Mouse (Mus musculus): Measurements from ENCODE around the gene Ccz1.

Gene Ccz1

GRCm38 (mm10) chr5:143974931-143975630 is 39.6 kb downstream of the Ccz1 start:
- no peaks in the 10 kb centered on the region for H3K9me3 ChIP-seq (ENCODE audit: low read length)
- TF ChIP-seq CTCF (conservative IDR thresholded peaks at IDR 0.05; ENCODE audit: low read length) (peak; percentile 87), POU5F1 (IDR thresholded peaks at IDR 0.05; ENCODE audit: borderline replicate concordance, low read length) (no peak)
- H3K4me1 ChIP-seq (replicated peaks; ENCODE audit: low read depth, low read length): peaks cover 15% of the 10 kb centered on the region
- no peaks in the 10 kb centered on the region for H3K27me3 ChIP-seq (ENCODE audit: insufficient read depth, low read length)
- H3K36me3 ChIP-seq (ENCODE audit: insufficient read depth, low read length): no peaks in the 10 kb centered on the region
- H3K4me3 ChIP-seq (replicated peaks; ENCODE audit: low read length): no peak overlapping the region

GRCm38 (mm10) chr5:143972628-143973027 is 42.0 kb downstream of the Ccz1 start:
- H3K36me3 ChIP-seq (ENCODE audit: insufficient read depth, low read length): no peaks in the 10 kb centered on the region
- peaks cover under 1% of the 10 kb centered on the region for H3K9me3 ChIP-seq (ENCODE audit: low read length)
- H3K4me3 ChIP-seq (replicated peaks; ENCODE audit: low read length): no peak overlapping the region
- H3K27me3 ChIP-seq (ENCODE audit: insufficient read depth, low read length): no peaks in the 10 kb centered on the region
- peaks cover 12% of the 10 kb centered on the region for H3K4me1 ChIP-seq (replicated peaks; ENCODE audit: low read depth, low read length)
- TF ChIP-seq CTCF (conservative IDR thresholded peaks at IDR 0.05; ENCODE audit: low read length) (no peak), NANOG (IDR thresholded peaks at IDR 0.05; ENCODE audit: borderline replicate concordance, low read length) (no peak)

GRCm38 (mm10) chr5:143966671-143967070 is 48.0 kb downstream of the Ccz1 start:
- Histone ChIP-seq H3K27me3 (ENCODE audit: insufficient read depth, low read length) (no peaks in the 10 kb centered on the region), H3K4me1 (replicated peaks; ENCODE audit: low read depth, low read length) (no peaks in the 10 kb centered on the region), H3K9me3 (ENCODE audit: low read length) (peaks cover 13% of the 10 kb centered on the region), H3K4me3 (replicated peaks; ENCODE audit: low read length) (no peak overlapping the region), H3K36me3 (ENCODE audit: insufficient read depth, low read length) (no peaks in the 10 kb centered on the region)
- no peak for TF ChIP-seq POU5F1 (IDR thresholded peaks at IDR 0.05; ENCODE audit: borderline replicate concordance, low read length)
- TF ChIP-seq CTCF (conservative IDR thresholded peaks at IDR 0.05; ENCODE audit: low read length): no peak
- no peak for TF ChIP-seq NANOG (IDR thresholded peaks at IDR 0.05; ENCODE audit: borderline replicate concordance, low read length)

DNA sequence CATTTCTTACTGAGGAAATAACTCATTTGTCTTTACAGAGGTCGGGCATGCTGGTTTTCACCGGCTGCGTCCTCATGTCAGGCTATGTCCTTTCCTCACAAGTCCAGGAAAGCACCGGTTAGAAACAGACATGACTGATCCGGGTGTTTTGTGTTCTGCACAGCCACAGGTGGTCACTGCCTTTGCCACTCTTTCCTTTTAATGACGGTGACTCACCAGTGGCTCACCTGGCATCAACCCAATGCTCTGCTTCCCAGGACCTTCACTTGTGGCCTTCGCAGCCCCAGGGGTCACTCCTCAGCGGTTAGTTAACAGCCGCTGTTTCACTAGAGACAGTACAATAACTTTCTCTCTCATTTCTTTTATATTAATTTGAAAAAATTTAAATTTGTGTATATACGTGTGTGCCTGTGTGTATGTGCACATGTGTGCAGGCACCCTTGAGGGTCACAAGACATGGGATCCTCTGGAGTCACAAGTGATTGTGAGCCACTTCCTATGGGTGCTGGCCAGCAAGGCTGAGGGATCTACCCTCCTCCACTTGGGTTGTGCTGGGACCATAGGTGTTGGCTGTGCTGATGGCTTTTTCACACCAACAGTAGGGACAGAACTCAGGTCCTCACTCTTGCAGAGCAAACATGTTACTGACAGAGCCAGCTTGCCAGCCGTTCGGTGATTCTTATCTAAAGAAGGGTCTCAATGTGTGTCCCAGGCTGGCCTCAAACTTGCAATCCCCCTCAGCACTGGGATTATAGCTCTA is 48.9 kb downstream of the Ccz1 start:
- no peaks in the 10 kb centered on the region for H3K36me3 ChIP-seq (ENCODE audit: insufficient read depth, low read length)
- TF ChIP-seq POU5F1 (IDR thresholded peaks at IDR 0.05; ENCODE audit: borderline replicate concordance, low read length): no peak
- no peak overlapping the region for H3K4me3 ChIP-seq (replicated peaks; ENCODE audit: low read length)
- peaks cover 13% of the 10 kb centered on the region for H3K9me3 ChIP-seq (ENCODE audit: low read length)
- H3K27me3 ChIP-seq (ENCODE audit: insufficient read depth, low read length): no peaks in the 10 kb centered on the region
- H3K4me1 ChIP-seq (replicated peaks; ENCODE audit: low read depth, low read length): no peaks in the 10 kb centered on the region

DNA sequence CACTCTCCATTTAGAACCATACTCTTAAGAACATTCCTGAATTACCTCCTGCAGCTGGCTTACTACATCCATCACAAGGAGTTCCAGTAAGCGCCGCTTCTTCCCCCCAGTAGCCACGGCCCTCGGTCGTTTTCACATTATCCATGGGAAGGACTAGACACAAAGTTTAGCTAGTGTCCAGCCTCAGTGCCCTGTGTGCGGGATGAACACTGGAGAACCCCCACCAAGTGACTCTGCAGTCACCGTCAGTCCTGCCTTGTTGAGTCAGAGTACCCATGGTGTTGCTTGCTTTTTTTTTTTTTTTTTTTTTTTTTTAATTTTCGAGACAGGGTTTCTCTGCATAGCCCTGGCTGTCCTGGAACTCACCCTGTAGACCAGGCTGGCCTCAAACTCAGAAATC is 53.5 kb downstream of the Ccz1 start:
- Histone ChIP-seq H3K4me1 (replicated peaks; ENCODE audit: low read depth, low read length) (peaks cover 4% of the 10 kb centered on the region; the same call in 1 of the 2 replicates), H3K36me3 (ENCODE audit: insufficient read depth, low read length) (no peaks in the 10 kb centered on the region), H3K4me3 (replicated peaks; ENCODE audit: low read length) (no peak overlapping the region), H3K9me3 (ENCODE audit: low read length) (peaks cover 9% of the 10 kb centered on the region; the same call in 1 of the 2 replicates), H3K27me3 (ENCODE audit: insufficient read depth, low read length) (no peaks in the 10 kb centered on the region)
- TF ChIP-seq CTCF (conservative IDR thresholded peaks at IDR 0.05; ENCODE audit: low read length) (no peak), POU5F1 (IDR thresholded peaks at IDR 0.05; ENCODE audit: borderline replicate concordance, low read length) (no peak), NANOG (IDR thresholded peaks at IDR 0.05; ENCODE audit: borderline replicate concordance, low read length) (no peak)

DNA sequence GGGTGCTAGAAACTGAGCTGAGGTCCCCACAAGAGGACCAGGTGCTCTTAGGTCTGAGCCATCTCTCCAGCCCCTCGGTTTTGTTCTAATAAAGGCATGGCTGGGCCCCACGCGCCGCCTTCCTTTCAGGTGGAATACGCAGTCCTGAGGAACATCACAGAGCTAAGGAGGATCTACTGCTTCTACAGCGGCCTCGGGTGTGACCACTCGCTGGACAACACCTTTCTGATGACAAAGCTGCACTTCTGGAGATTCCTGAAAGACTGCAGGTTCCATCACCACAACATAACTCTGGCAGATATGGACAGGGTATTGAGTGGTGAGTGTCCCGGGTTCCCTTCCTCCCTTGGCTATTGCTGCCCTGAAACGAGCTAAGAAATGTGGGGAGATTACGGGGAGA is 55.1 kb downstream of the Ccz1 start:
- H3K4me3 ChIP-seq (replicated peaks; ENCODE audit: low read length): no peak overlapping the region
- H3K27me3 ChIP-seq (ENCODE audit: insufficient read depth, low read length): no peaks in the 10 kb centered on the region
- peaks cover 19% of the 10 kb centered on the region for H3K9me3 ChIP-seq (ENCODE audit: low read length)
- H3K4me1 ChIP-seq (replicated peaks; ENCODE audit: low read depth, low read length): peaks cover 4% of the 10 kb centered on the region; the same call in 1 of the 2 replicates
- H3K36me3 ChIP-seq (ENCODE audit: insufficient read depth, low read length): no peaks in the 10 kb centered on the region
- no peak for TF ChIP-seq NANOG (IDR thresholded peaks at IDR 0.05; ENCODE audit: borderline replicate concordance, low read length)
- TF ChIP-seq POU5F1 (IDR thresholded peaks at IDR 0.05; ENCODE audit: borderline replicate concordance, low read length): no peak
- no peak for TF ChIP-seq CTCF (conservative IDR thresholded peaks at IDR 0.05; ENCODE audit: low read length)

- no peaks in the 10 kb centered on the region for H3K36me3 ChIP-seq (ENCODE audit: insufficient read depth, low read length)
- peaks cover 4% of the 10 kb centered on the region; the same call in 1 of the 2 replicates for H3K4me1 ChIP-seq (replicated peaks; ENCODE audit: low read depth, low read length)
- H3K27me3 ChIP-seq (ENCODE audit: insufficient read depth, low read length): no peaks in the 10 kb centered on the region
- no peak overlapping the region for H3K4me3 ChIP-seq (replicated peaks; ENCODE audit: low read length)
- TF ChIP-seq POU5F1 (IDR thresholded peaks at IDR 0.05; ENCODE audit: borderline replicate concordance, low read length) (no peak), CTCF (conservative IDR thresholded peaks at IDR 0.05; ENCODE audit: low read length) (no peak), NANOG (IDR thresholded peaks at IDR 0.05; ENCODE audit: borderline replicate concordance, low read length) (no peak)
- H3K9me3 ChIP-seq (ENCODE audit: low read length): peaks cover 19% of the 10 kb centered on the region
Measured at GRCm38 (mm10) chr5:143957101-143957500, 57.6 kb downstream of the Ccz1 start.

DNA sequence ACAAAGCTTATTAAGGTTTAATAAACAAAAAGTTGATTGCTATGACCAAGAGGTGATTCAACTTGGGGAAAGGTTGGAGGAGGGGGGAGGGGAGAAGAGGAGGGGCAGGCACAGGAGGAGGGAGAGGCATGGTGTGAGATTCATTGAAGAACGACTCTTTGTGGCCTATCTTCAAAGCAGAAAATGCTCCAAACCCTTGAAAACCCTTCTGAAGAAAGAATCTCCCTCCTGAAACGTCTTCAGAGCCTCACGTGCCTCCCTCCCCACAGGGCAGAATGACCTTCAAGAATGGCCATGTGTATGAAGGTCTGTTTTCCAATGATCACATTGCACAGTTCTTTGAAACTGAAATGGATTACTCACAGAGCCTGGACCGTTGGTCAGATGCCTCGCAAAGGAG is 64.7 kb downstream of the Ccz1 start:
- Histone ChIP-seq H3K36me3 (ENCODE audit: insufficient read depth, low read length) (no peaks in the 10 kb centered on the region), H3K27me3 (ENCODE audit: insufficient read depth, low read length) (no peaks in the 10 kb centered on the region), H3K4me3 (replicated peaks; ENCODE audit: low read length) (no peak overlapping the region), H3K4me1 (replicated peaks; ENCODE audit: low read depth, low read length) (peaks cover 19% of the 10 kb centered on the region), H3K9me3 (ENCODE audit: low read length) (no peaks in the 10 kb centered on the region)
- TF ChIP-seq NANOG (IDR thresholded peaks at IDR 0.05; ENCODE audit: borderline replicate concordance, low read length) (no peak), POU5F1 (IDR thresholded peaks at IDR 0.05; ENCODE audit: borderline replicate concordance, low read length) (no peak), CTCF (conservative IDR thresholded peaks at IDR 0.05; ENCODE audit: low read length) (no peak)
